Mouse (Mus musculus): ENCODE results near the gene Clock. TPM values are rescaled to one million over a fixed set of nuclear protein-coding genes. Genes with fewer than 3 reads are reported as not detected.

The Clock gene
- polyA plus RNA-seq, 1 experiment: 29.1 TPM

DNA sequence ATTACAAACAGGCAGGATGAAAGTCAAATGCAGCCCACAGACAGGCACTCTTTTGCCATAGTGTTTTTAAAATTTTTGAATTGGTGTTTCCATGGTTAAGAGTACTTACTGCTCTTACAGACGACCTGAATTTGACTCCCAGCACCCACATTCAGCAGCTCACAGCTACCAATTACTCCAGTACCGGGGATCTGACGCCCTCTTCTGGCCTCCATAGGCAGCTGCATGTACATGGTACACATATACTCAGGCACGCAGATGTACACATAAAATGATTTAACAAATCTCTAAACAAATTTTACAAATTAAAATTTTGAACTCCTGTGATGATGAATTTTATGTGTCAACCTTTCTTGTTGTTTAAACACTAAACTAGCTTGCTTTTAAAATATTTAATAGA is 134.1 kb downstream of the Clock start:
- Histone ChIP-seq H3K4me1 (ENCODE audit: control insufficient read depth, insufficient read depth, low read length) (no peaks in the 10 kb centered on the region), H3K27ac (ENCODE audit: insufficient read depth, low read length) (no peak overlapping the region), H3K4me3 (ENCODE audit: insufficient read depth, low read length) (no peak overlapping the region)
- TF ChIP-seq CTCF (IDR thresholded peaks at IDR 0.05; ENCODE audit: borderline replicate concordance, insufficient read depth, low read length) (no peak), POLR2A (IDR thresholded peaks at IDR 0.05; ENCODE audit: low read depth, low read length) (no peak)

DNA sequence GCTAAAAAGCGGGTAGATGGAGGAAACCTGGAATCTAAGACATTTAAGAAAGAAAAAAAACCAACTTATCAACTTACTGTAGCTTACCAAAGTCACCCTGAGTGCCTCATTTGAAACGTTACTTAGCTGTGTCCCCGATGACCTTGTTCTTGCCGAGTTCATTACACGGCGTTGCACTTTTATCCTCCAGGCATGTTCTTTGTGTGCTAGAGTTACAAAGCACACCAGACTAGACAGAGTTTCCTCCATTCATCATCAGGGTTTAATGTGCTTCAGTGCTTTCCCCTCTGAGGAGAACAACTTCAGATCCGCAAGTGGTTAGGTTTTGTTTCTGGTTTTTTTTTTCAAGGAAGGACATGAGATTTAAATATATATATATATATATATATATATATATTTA is 139.8 kb downstream of the Clock start:
- H3K4me1 ChIP-seq (ENCODE audit: control insufficient read depth, insufficient read depth, low read length): no peaks in the 10 kb centered on the region
- no peak for TF ChIP-seq CTCF (IDR thresholded peaks at IDR 0.05; ENCODE audit: borderline replicate concordance, insufficient read depth, low read length)
- TF ChIP-seq POLR2A (IDR thresholded peaks at IDR 0.05; ENCODE audit: low read depth, low read length): no peak
- H3K27ac ChIP-seq (ENCODE audit: insufficient read depth, low read length): no peak overlapping the region

DNA sequence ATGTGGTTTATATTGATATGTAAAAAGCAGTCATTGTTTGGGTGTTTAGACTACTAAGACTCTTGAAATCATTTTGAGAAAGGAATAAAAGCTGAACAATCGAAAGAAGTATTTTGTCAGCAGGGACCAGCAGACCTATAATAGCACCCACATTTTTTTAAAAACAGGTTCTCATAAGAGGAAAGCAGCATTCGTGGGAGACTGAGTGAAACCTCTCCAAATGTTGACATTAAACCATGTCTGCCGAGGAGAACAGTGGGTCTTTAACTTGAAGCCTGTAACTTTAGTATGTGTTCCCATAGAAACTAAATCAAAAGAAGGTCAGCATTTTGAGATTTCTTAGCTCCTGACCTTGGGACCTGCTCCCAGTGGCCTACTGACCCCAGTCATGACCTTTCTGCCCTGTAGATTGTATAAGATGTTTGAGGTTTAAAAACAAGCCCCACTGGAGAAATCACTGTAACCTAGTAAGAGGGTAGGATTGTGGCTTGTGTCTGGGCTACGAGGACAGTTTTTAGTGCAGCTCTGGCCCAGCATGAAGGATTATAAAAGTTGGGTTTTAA is 140.7 kb downstream of the Clock start:
- no peak for TF ChIP-seq POLR2A (IDR thresholded peaks at IDR 0.05; ENCODE audit: low read depth, low read length)
- no peak for TF ChIP-seq CTCF (IDR thresholded peaks at IDR 0.05; ENCODE audit: borderline replicate concordance, insufficient read depth, low read length)
- Histone ChIP-seq H3K4me1 (ENCODE audit: control insufficient read depth, insufficient read depth, low read length) (no peaks in the 10 kb centered on the region), H3K27ac (ENCODE audit: insufficient read depth, low read length) (no peak overlapping the region), H3K4me3 (ENCODE audit: insufficient read depth, low read length) (no peak overlapping the region)

More for the DNA sequence above, 139.8 kb downstream of the Clock start:
- no peak overlapping the region for H3K4me3 ChIP-seq (ENCODE audit: insufficient read depth, low read length)

GRCm38 (mm10) chr5:76162926-76163325 is 141.7 kb downstream of the Clock start:
- Histone ChIP-seq H3K4me3 (ENCODE audit: insufficient read depth, low read length) (no peak overlapping the region), H3K4me1 (ENCODE audit: control insufficient read depth, insufficient read depth, low read length) (no peaks in the 10 kb centered on the region), H3K27ac (ENCODE audit: insufficient read depth, low read length) (no peak overlapping the region)
- no peak for TF ChIP-seq POLR2A (IDR thresholded peaks at IDR 0.05; ENCODE audit: low read depth, low read length)
- no peak for TF ChIP-seq CTCF (IDR thresholded peaks at IDR 0.05; ENCODE audit: borderline replicate concordance, insufficient read depth, low read length)

- TF ChIP-seq POLR2A (IDR thresholded peaks at IDR 0.05; ENCODE audit: low read depth, low read length) (no peak), CTCF (IDR thresholded peaks at IDR 0.05; ENCODE audit: borderline replicate concordance, insufficient read depth, low read length) (no peak)
- Histone ChIP-seq H3K4me3 (ENCODE audit: insufficient read depth, low read length) (no peak overlapping the region), H3K27ac (ENCODE audit: insufficient read depth, low read length) (no peak overlapping the region), H3K4me1 (ENCODE audit: control insufficient read depth, insufficient read depth, low read length) (no peaks in the 10 kb centered on the region)
Measured at GRCm38 (mm10) chr5:76161491-76161890, 143.1 kb downstream of the Clock start.

DNA sequence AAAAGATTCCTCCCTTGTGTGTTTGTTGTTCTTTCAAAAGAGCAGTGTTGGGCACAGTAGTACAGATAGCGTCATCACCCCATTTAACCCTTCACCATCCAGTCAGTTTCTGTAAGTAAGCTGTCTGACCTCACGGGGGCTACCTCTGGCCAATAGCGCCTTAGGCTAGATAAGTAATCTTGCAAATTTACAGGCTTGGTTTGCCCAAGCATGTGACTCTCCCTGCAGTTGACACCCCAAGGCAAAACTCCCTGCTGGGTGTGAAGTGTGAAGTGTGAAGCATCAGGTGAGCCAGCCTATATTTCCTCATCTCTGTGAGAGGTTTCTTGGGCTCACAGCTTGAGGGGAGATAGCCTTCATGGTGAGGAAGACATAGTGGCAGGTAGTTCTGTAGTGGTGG is 144.5 kb downstream of the Clock start:
- no peak overlapping the region for H3K27ac ChIP-seq (ENCODE audit: insufficient read depth, low read length)
- TF ChIP-seq POLR2A (IDR thresholded peaks at IDR 0.05; ENCODE audit: low read depth, low read length): no peak
- TF ChIP-seq CTCF (IDR thresholded peaks at IDR 0.05; ENCODE audit: borderline replicate concordance, insufficient read depth, low read length): no peak
- no peak overlapping the region for H3K4me3 ChIP-seq (ENCODE audit: insufficient read depth, low read length)
- no peaks in the 10 kb centered on the region for H3K4me1 ChIP-seq (ENCODE audit: control insufficient read depth, insufficient read depth, low read length)

Other genes starting within 250 kb of the Clock start
- gene Srd5a3, start 164.5 kb downstream of the Clock start, polyA plus RNA-seq (2011; ENCODE audit: insufficient read length, low read depth, missing spikeins): 37.0 and 37.2 TPM in 2 replicates
- 129 and 174 TPM in 2 replicates for gene Tmem165, start 120.9 kb downstream of the Clock start, polyA plus RNA-seq (2011; ENCODE audit: insufficient read length, low read depth, missing spikeins)
- not detected in 2 replicates for gene Pdcl2, start 26.4 kb upstream of the Clock start, polyA plus RNA-seq (2011; ENCODE audit: insufficient read length, low read depth, missing spikeins)
- gene Nmu, start 59.0 kb upstream of the Clock start, polyA plus RNA-seq (2011; ENCODE audit: insufficient read length, low read depth, missing spikeins): not detected in 2 replicates
- not detected in 2 replicates for gene Gm7271, start 179.2 kb upstream of the Clock start, polyA plus RNA-seq (2011; ENCODE audit: insufficient read length, low read depth, missing spikeins)
- 38.3 and 43.2 TPM in 2 replicates for gene Exoc1, start 224.5 kb upstream of the Clock start, polyA plus RNA-seq (2011; ENCODE audit: insufficient read length, low read depth, missing spikeins)